Mouse (Mus musculus): ENCODE results near the gene Adamts16.

The Adamts16 gene

GRCm38 (mm10) chr13:70724108-70724622 lies 117.4 kb downstream of the Adamts16 start:
- in situ Hi-C loops (cut with MboI; ENCODE audit: unreplicated experiment in 2 of 2) = no loop called here

GRCm38 (mm10) chr13:70719994-70720393 lies 121.6 kb downstream of the Adamts16 start:
- in situ Hi-C loops (cut with MboI; ENCODE audit: unreplicated experiment in 2 of 2) = no loop called here

- in situ Hi-C loops (cut with MboI; ENCODE audit: unreplicated experiment in 2 of 2) = no loop called here
Observed at GRCm38 (mm10) chr13:70718814-70719213, 122.8 kb downstream of the Adamts16 start.

GRCm38 (mm10) chr13:70716022-70716421 lies 125.6 kb downstream of the Adamts16 start:
- in situ Hi-C loops (cut with MboI; ENCODE audit: unreplicated experiment in 2 of 2) = no loop called here

- in situ Hi-C loops (cut with MboI; ENCODE audit: unreplicated experiment in 2 of 2) = no loop called here
Observed at GRCm38 (mm10) chr13:70714081-70714775, 127.4 kb downstream of the Adamts16 start.

- in situ Hi-C loops (cut with MboI; ENCODE audit: unreplicated experiment in 2 of 2) = no loop called here
Observed at GRCm38 (mm10) chr13:70713331-70713730, 128.3 kb downstream of the Adamts16 start.

- in situ Hi-C loops (cut with MboI; ENCODE audit: unreplicated experiment in 2 of 2) = no loop called here
Observed at GRCm38 (mm10) chr13:70707158-70707854, 134.3 kb downstream of the Adamts16 start.

- in situ Hi-C loops (cut with MboI; ENCODE audit: unreplicated experiment in 2 of 2) = no loop called here
Observed at GRCm38 (mm10) chr13:70702904-70703303, 138.7 kb downstream of the Adamts16 start.

- in situ Hi-C loops (cut with MboI; ENCODE audit: unreplicated experiment in 2 of 2) = no loop called here
Observed at GRCm38 (mm10) chr13:70698812-70699387, 142.7 kb downstream of the Adamts16 start.

GRCm38 (mm10) chr13:70689452-70689960 lies 152.1 kb downstream of the Adamts16 start:
- in situ Hi-C loops (cut with MboI; ENCODE audit: unreplicated experiment in 2 of 2) = no loop called here

- in situ Hi-C loops (cut with MboI; ENCODE audit: unreplicated experiment in 2 of 2) = no loop called here
Observed at GRCm38 (mm10) chr13:70685825-70686224, 155.8 kb downstream of the Adamts16 start.

- in situ Hi-C loops (cut with MboI; ENCODE audit: unreplicated experiment in 2 of 2) = no loop called here
Observed at GRCm38 (mm10) chr13:70684976-70685609, 156.5 kb downstream of the Adamts16 start.

GRCm38 (mm10) chr13:70681411-70682183 lies 160.0 kb downstream of the Adamts16 start:
- in situ Hi-C loops (cut with MboI; ENCODE audit: unreplicated experiment in 2 of 2) = no loop called here

- in situ Hi-C loops (cut with MboI; ENCODE audit: unreplicated experiment in 2 of 2) = no loop called here
Observed at GRCm38 (mm10) chr13:70680316-70680715, 161.3 kb downstream of the Adamts16 start.

Measured in v-Abl transformed pro-B cells (cell line).